8 mouse cellular contexts compared by ENCODE assay signal in genomic region chr1:45502241-45502741, GRCm38 (mm10). TPM values are rescaled to one million over a fixed set of nuclear protein-coding genes. Genes with fewer than 3 reads are reported as not detected.
DNase-seq lines count a peak whose midpoint lies in the region; ATAC-seq lines count a peak whose summit lies in the region.

No protein-coding gene starts in this region.

- no peaks in the 10 kb centered on the region for H3K36me3 ChIP-seq in embryonic facial prominence, embryonic 12.5 days
- H3K36me3 ChIP-seq in liver, embryonic 13.5 days = no peaks in the 10 kb centered on the region
- H3K36me3 ChIP-seq in neural tube, embryonic 14.5 days (ENCODE audit: control insufficient read depth, insufficient read depth, low read length) = no peaks in the 10 kb centered on the region

- no peaks in the 10 kb centered on the region for H3K9me3 ChIP-seq in embryonic facial prominence, embryonic 12.5 days
- no peaks in the 10 kb centered on the region for H3K9me3 ChIP-seq in liver, embryonic 13.5 days (replicated peaks)
- no peaks in the 10 kb centered on the region for H3K9me3 ChIP-seq in neural tube, embryonic 14.5 days (ENCODE audit: control insufficient read depth, low read length)

- peak overlapping the region; percentile 53 for H3K4me3 ChIP-seq in embryonic facial prominence, embryonic 12.5 days
- peak overlapping the region; percentile 37 for H3K4me3 ChIP-seq in liver, embryonic 13.5 days (replicated peaks)
- H3K4me3 ChIP-seq in neural tube, embryonic 14.5 days (ENCODE audit: low read depth, low read length) = peak overlapping the region; percentile 32

- ATAC-seq in embryonic facial prominence, embryonic 12.5 days (ENCODE audit: insufficient number of reproducible peaks, insufficient read depth, low FRiP score, low TSS enrichment) = no peak; the same call in none of the 2 replicates
- ATAC-seq in liver, embryonic 13.5 days (ENCODE audit: low read depth) = no peak
- peak; percentile 51; the same call in 1 of the 2 replicates for ATAC-seq in neural tube, embryonic 14.5 days (ENCODE audit: low read depth)

- DNase-seq in gastrocnemius, postnatal 10 days = peak; percentile 17
- no peak for DNase-seq in gastrocnemius, adult 8-10 months (ENCODE audit: low spot score in 2 of 2)
- peak; percentile 51 for DNase-seq in heart, postnatal 4 days
- DNase-seq in liver, embryonic 13.5 days = no peak
- no peak for DNase-seq in cerebellum, adult 18-20 months
- no peak for DNase-seq in cerebellum, postnatal 4 days (ENCODE audit: low spot score in 2 of 2)

- WGBS in embryonic facial prominence, embryonic 12.5 days = 2% methylated on average over 11 of the region's 11 CpGs
- 5% methylated on average over 11 of the region's 11 CpGs for WGBS in liver, embryonic 13.5 days (ENCODE audit: insufficient replicate concordance)
- WGBS in neural tube, embryonic 14.5 days = 18% methylated on average over 11 of the region's 11 CpGs

- peak overlapping the region; percentile 89 for H3K27ac ChIP-seq in embryonic facial prominence, embryonic 12.5 days
- H3K27ac ChIP-seq in liver, embryonic 13.5 days = peak overlapping the region; percentile 29
- H3K27ac ChIP-seq in neural tube, embryonic 14.5 days (ENCODE audit: low read depth, low read length) = peak overlapping the region; percentile 44; the same call in 1 of the 2 replicates

- H3K4me1 ChIP-seq in embryonic facial prominence, embryonic 12.5 days = peaks cover 3% of the 10 kb centered on the region; the same call in 1 of the 2 replicates
- no peaks in the 10 kb centered on the region for H3K4me1 ChIP-seq in liver, embryonic 13.5 days (replicated peaks)
- no peaks in the 10 kb centered on the region for H3K4me1 ChIP-seq in neural tube, embryonic 14.5 days (ENCODE audit: control insufficient read depth, insufficient read depth, low read length)

- H3K4me2 ChIP-seq in embryonic facial prominence, embryonic 12.5 days (replicated peaks) = peak overlapping the region; percentile 48
- peak overlapping the region; percentile 6; the same call in 1 of the 2 replicates for H3K4me2 ChIP-seq in liver, embryonic 13.5 days
- peak overlapping the region; percentile 46 for H3K4me2 ChIP-seq in neural tube, embryonic 14.5 days (ENCODE audit: low read depth, low read length)

- no peaks in the 10 kb centered on the region for H3K27me3 ChIP-seq in embryonic facial prominence, embryonic 12.5 days
- H3K27me3 ChIP-seq in liver, embryonic 13.5 days = no peaks in the 10 kb centered on the region
- H3K27me3 ChIP-seq in neural tube, embryonic 14.5 days (ENCODE audit: control insufficient read depth, insufficient read depth, low read length) = no peaks in the 10 kb centered on the region

- peak overlapping the region; percentile 66 for H3K9ac ChIP-seq in embryonic facial prominence, embryonic 12.5 days
- H3K9ac ChIP-seq in liver, embryonic 13.5 days = no peak overlapping the region
- H3K9ac ChIP-seq in neural tube, embryonic 14.5 days (replicated peaks; ENCODE audit: low read depth, low read length) = peak overlapping the region; percentile 41

RNA-seq across cellular contexts. Expression of gene Col5a2, which starts 0.8 kb away (rescaled TPM):
- 100 to 1,000 TPM; 161 to 231 TPM for total RNA-seq in gastrocnemius, postnatal 10 days (2021)
- 1 to 10 TPM; 3.5 to 8.0 (median 5.9) TPM for total RNA-seq in gastrocnemius, adult 8-10 months (2022)
- polyA plus RNA-seq in embryonic facial prominence, embryonic 12.5 days (2016; fragmentation: Nextera tagmentation; extraction: Ambion mirVana) = 85.6 and 90.8 TPM in 2 replicates
- total RNA-seq in heart, postnatal 4 days (2021) = 100 to 1,000 TPM; 123 to 128 TPM
- 7.5 and 8.9 TPM in 2 replicates for polyA plus RNA-seq in liver, embryonic 13.5 days (2015; fragmentation: Nextera tagmentation; extraction: Ambion mirVana)
- polyA plus RNA-seq in neural tube, embryonic 14.5 days (2014; fragmentation: Nextera tagmentation; extraction: Ambion mirVana) = 3.8 and 15.7 TPM in 2 replicates

Comparison
In these comparisons a context has a peak if more than half of its experiments do, and no peak if none do; other contexts are left out.
1. DNase-seq: peak in gastrocnemius, postnatal 10 days (single experiment) and heart, postnatal 4 days (single experiment); none in gastrocnemius, adult 8-10 months (0 of 2), liver, embryonic 13.5 days (single experiment), cerebellum, adult 18-20 months (0 of 2) and cerebellum, postnatal 4 days (0 of 2).
2. RNA of gene Col5a2, which starts 0.8 kb away (total RNA-seq): 161 to 231 TPM in gastrocnemius, postnatal 10 days and 123 to 128 TPM in heart, postnatal 4 days; 3.5 to 8.0 TPM in gastrocnemius, adult 8-10 months; every median in the first group is over 10 times any median in the second.
3. H3K27ac ChIP-seq: peak in every context shown above with its lines; median percentile 89 in embryonic facial prominence, embryonic 12.5 days; 44 in neural tube, embryonic 14.5 days; 29 in liver, embryonic 13.5 days.
4. Peak in every context shown above with its lines, with median percentiles within 50 percentile points of each other: H3K4me2 ChIP-seq and H3K4me3 ChIP-seq.